Mouse (Mus musculus) embryo, embryonic 11 days (tissue): ENCODE data around the gene Polm.
"Not testable (repeated sequence)": the region's sequence is repeated elsewhere in the genome, so short reads cannot be mapped to it uniquely, and the experiment has no call there.

Experiments used
- DNase-seq: peaks from one replicate; pipeline ENCODE4 v3.0.0-alpha.2; 2015

The Polm gene

DNA sequence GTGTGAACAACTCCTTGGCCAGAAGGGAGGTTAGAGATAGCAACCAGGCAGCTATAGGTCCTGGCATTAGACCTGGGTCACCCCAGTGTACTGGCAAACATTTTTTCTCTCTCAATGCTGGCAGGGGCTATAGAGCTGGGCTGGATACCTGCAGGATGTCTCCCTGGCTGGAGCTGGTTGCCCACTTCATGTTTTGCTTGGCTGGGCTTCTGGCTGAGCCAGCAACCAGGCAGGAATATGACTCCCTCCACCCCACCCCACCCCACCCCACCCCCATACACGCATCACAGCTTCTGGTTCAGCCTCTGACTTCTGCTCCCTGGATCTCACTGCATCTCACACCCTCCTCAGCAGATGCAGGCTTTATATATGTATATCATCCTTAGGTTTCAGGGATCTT lies 14.5 kb upstream of the Polm start:
- DNase-seq, result no peak

DNA sequence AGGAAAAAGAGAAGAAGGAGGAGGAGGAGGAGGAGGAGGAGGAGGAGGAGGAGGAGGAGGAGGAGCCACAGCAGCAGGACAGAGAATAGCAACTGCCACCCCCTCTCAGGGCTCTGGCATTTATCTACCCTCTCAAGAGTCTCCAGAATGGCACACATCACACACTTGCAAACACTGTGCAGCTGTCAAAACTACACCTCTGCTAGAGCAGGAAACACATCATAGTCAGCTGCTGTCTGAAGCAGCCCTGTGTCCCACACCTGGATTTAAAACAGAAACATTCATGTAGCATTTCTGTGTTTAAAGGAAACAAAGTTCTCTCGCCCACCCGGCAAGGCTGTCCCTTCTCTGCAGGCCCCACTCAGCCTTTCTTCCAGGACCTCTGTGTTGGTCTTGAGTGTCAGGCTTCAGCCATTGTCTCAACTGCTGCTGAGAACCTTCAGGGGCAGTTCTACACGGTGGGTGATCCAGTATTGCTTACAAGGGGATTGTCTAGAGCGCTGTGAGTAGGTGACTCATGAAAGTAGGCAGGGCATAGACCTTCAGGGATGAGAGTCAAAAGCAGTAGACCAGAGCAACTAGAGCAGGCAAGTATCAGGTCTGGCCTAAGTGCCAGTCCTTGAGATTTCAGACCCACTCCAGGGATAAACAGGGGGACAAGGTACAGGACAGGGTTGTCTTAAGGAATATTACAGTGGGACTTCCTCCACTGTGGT lies 13.4 kb upstream of the Polm start:
- no peak for DNase-seq

GRCm38 (mm10) chr11:5850452-5850851 lies 12.6 kb upstream of the Polm start:
- DNase-seq, result no peak

GRCm38 (mm10) chr11:5849316-5849715 lies 11.5 kb upstream of the Polm start:
- no peak for DNase-seq

DNA sequence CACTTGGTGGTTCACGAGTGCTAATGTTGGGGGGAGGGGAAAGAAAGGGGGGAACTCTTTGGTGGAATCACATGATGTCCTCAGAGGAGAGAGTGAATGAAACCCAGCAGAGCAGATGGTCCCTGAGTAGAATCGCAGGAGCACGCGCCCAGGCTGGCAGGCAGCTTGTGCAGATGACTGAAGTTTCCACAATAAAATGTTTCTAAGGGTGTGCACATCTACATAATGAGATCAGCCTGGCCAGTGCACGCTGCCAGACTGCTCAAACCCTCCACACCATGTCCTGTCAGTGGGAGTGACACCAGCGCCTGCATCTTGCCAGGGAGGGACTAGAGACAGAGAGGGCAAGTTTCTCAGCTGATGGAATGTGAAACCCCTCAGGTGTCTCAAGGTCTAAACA lies 10.9 kb upstream of the Polm start:
- DNase-seq, result no peak

DNA sequence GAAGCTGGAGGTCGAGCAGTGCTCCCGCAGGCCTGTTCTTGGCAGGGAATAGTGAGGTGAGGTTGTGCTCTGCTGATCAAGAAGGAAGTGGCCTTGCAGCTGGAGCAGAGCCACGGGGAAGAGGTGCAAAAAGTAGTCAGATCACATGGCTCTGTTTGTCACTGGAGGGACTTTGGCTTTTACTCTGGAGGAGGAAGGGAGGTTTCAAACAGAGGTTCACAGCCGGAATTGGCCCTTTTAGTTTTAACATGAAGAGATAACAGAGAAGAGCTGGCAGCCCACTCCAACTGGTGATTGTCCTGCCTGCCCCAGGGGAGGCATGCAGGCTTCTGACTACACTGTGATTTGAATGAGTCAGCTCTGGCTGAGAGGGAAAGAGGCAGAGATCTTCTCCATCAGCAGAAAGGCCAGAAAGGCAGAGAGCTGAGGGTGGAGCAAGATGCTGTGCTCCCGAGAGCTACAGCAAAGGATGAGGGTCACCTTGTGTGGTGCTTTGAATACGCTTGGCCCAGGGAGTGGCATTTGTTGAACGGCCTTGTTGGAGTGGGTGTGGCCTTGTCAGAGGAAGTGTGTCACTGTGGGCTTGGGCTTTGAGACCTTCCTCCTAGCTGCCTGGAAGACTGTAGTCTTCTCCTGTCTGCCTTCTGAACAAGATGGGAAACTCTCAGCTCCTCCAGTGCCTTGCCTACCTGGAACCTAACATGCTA lies 9.0 kb upstream of the Polm start:
- DNase-seq, result no peak

GRCm38 (mm10) chr11:5843131-5843530 lies 5.3 kb upstream of the Polm start:
- no peak for DNase-seq

DNA sequence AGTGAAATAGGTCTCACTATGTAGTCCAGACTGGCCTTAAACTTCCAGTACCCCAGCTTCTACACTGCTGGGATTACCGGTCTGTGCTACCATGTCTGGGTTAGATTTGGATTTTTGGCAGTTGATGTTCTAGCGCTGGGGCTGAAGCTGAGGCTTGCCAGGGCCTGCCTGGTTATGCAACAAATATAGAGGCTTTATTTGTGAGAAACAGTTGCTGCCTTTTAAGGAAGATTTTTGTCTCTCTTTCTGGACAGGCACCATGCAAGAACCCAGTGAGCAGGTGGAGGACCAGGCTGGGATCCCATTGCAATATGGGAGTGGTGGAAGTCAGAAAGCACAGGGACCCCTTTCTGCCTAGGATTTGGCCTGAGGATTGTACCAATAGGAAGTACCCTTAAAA lies 3.9 kb upstream of the Polm start:
- no peak for DNase-seq

DNA sequence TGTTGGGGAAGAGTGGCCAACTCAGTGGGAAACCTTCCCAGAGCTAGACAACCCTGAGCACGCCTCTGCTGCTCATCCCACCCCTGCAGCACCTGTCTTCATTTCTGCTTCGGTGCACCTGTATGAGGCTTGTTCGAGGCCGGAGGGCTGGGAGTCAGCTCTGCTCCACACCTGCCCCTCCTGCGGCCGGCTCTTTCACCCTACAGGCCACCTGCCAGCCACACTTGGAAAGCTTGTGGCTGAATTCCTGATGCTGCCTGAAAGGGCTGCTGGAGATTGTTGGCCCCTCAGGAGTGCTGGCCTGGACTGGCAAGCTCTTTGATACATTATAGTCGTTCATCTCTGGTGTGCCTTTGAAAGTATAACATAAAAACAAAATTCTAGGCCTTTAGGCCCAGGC lies 2.5 kb upstream of the Polm start:
- no peak for DNase-seq

GRCm38 (mm10) chr11:5836126-5836525 lies 1.7 kb downstream of the Polm start:
- peak; percentile 13 for DNase-seq

DNA sequence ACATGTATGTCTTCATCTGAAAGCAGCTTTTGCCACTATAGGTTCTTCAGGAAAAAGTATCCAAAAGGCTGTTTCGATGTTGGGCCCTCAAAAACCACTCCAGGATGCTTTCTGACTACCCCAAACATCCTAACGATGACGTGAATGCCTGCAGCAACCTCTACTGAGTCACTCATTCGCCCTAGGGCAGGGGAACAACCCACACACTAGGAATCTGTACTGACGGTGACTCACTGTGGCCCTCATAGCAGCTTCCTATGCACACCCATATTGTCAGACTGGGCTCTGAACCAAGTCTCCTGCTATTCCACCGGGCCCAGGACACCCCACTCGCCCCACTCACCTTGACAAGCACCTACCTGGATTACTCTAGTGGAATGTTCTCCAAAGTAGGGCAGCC lies 2.8 kb downstream of the Polm start:
- no peak for DNase-seq

DNA sequence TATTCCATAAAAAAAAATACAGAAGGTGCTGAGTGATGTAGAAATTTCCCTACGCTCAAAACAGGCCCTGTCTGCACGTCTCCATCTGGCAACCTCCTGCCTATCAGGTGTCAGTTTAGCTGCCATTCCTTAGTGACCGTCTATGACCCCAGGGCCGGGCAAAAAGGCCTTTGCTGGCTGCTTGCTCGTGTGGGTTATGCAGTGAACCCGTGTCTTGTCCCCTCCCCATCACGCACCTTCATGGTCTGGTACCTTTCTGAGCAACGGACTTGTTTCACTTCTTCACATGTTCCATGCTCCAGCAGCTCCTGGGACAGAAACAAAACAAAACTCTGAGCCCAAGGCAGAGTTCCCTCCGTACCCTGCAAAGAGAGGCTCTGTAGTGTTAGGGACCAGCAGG lies 3.3 kb downstream of the Polm start:
- no peak for DNase-seq

DNA sequence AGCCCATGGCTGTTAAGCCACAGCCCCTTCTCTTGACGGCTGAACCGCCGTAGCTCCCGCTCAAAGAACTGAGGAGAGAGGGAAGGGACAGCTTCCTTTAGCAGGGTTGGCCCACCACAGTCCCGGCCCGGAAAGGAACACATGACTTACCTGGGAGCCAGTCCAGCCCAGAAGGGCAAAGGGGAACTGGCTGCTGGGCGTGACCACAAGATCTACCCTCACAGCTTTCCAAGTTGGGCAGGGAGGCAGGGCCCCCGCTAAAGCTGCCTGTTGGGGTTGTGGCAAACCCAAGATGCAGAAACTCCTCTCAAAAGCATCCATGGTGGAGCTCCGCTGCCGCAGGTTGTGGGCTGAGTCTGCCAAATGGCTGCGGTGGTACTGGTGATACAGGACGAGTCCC lies 8.5 kb downstream of the Polm start:
- no peak for DNase-seq

GRCm38 (mm10) chr11:5828509-5829191 lies 9.2 kb downstream of the Polm start:
- DNase-seq, result no peak

GRCm38 (mm10) chr11:5827931-5828330 lies 9.9 kb downstream of the Polm start:
- DNase-seq, result no peak

DNA sequence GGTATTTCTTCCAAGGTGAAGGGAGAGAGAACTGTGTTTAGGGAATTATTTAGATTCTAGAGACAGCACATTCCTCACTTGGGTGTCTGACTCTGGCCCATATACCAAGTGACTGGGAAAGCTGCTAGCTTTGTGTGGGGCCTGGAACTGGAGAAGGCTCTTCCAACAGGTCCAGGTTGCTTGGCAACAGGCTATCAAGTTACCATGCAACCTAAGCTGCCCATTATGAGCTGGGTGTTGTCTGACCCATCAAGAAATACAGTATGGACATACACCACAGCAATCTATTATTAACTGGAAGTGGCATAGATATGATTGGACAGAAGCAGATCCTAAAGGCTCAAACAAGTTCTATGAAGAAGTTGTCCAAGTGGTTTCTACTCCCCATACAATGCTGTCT lies 12.4 kb downstream of the Polm start:
- no peak for DNase-seq

DNA sequence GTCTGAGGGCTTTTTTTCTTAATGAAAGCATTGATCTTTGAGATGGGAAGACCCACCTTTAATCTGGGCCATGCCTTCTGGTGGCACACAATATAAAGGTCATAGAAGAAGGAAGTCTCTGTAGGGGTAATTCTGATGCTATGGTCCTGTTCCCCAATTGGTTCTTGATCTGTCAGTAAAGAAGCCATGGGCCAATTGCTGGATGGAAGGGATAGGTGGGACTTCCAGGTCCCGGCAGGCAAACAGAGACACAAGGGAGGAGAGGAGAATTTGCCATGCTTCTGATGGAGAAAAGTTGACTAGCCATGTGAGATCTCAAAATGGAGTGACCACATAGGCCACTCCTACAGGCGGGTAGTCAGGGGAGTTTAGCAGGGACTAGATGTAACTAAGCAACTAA lies 18.6 kb downstream of the Polm start:
- no peak for DNase-seq

DNA sequence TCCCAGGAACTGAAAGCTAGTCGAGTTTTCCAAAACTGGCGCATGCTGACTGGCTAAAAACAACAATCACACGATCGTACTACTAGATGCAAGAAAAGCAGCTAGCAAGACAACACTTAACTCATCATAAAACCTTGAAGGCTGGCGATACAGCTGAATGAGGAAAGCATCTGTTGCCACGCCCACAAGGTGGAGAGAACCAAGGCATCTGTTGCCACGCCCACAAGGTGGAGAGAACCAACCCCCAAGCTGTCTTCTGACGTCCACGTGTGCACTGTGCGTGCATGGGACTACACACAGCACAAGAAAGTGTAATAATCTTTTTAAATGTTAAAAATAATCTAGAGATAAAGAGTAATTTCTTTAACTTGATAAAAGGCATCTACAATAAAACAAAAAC lies 24.4 kb downstream of the Polm start:
- DNase-seq, result no peak

- not testable (repeated sequence) for DNase-seq
These were observed 28.3 kb downstream of the Polm start for GRCm38 (mm10) chr11:5809487-5809886.

- no peak for DNase-seq
These were observed 29.9 kb downstream of the Polm start for GRCm38 (mm10) chr11:5807956-5808355.

DNA sequence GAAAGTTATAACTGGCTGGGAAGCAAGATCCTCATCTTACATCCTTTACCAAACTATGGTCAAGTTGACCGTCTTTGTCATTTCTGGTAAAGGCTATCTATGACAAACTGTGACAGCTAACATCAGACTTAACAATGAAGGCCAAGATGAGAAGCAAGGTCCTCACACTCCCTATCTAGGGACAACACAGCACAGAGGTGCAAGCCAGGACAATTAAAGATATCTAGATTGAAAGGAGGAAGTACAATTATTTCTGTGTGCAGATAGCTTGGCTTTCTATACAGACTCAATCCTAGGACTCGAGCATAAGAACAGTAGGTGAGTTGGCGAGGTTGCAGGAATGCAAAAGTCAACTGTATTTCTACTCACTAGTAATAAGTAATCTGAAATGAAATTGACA lies 32.1 kb downstream of the Polm start:
- DNase-seq, result no peak

GRCm38 (mm10) chr11:5804174-5804573 lies 33.6 kb downstream of the Polm start:
- no peak for DNase-seq

DNA sequence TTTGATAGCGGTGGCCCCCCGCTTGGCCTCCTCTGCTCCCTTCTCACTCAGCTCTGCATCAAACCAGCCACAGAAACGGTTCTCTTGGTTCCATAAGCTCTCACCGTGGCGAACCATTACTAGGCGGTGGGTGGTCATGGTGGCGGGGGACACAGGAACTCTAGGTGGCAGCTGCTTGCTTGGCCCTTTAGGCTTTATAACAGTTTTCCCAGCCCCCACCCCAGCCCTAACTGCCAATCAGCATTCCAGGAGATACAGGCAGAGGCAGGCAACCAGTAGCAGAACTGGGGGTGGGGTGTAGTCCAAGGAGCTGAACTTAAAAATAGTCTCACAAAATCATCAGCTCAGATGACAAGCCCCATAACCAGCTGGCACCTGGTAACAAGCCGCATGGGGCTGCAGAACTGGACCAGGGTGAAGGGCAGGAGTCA lies 34.2 kb downstream of the Polm start, which contains the start of gene Pgam2:
Gene Pgam2 (minus strand): TSS at position 183 of the 431 bp plus-strand sequence.
- peak; percentile 40 for DNase-seq
